Mouse (Mus musculus) MEL (cell line): ENCODE results near the gene Pyy. TPM values are rescaled to one million over a fixed set of nuclear protein-coding genes. Genes with fewer than 3 reads are reported as not detected.

Experiments used
- DNase-seq: peaks from one replicate; pipeline ENCODE4 v3.0.0; 2011; ENCODE audit warnings: low read depth, low spot score
- H3K27ac ChIP-seq: 2 replicates; pipeline ENCODE4 v1.5.1; 2012; ENCODE audit warnings: low read depth, mild to moderate bottlenecking, control low read depth, low read length, moderate library complexity; ENCODE audit not compliant: control insufficient read depth
- H3K27me3 ChIP-seq, 2 experiments: fragments of 150-350 bp in 1 of 2; sonication (generic) in 1 of 2; 2 replicates each; pipeline ENCODE4 v1.6.1; 2012; ENCODE audit warnings: low read length in 2 of 2, mild to moderate bottlenecking in 2 of 2, improper control_type of control experiment in 1 of 2, moderate library complexity in 1 of 2; ENCODE audit not compliant: insufficient read depth in 2 of 2, control insufficient read depth in 1 of 2
- H3K36me3 ChIP-seq, 2 experiments: 2 replicates each; pipeline ENCODE4 v1.6.1; 2012 to 2014; ENCODE audit warnings: low read length in 2 of 2, improper control_type of control experiment in 1 of 2, inconsistent platforms in 1 of 2, mild to moderate bottlenecking in 1 of 2; ENCODE audit not compliant: insufficient read depth in 2 of 2, control insufficient read depth in 1 of 2
- H3K4me1 ChIP-seq, 2 experiments: fragments of 150-350 bp in 1 of 2; sonication (generic) in 1 of 2; 2 replicates each; pipeline ENCODE4 v1.6.1; 2012; ENCODE audit warnings: low read length in 2 of 2, improper control_type of control experiment in 1 of 2, mild to moderate bottlenecking in 1 of 2; ENCODE audit not compliant: insufficient read depth in 2 of 2, control insufficient read depth in 1 of 2
- H3K4me3 ChIP-seq, 2 experiments: fragments of 150-350 bp in 1 of 2; sonication (generic) in 1 of 2; 2 replicates each; pipeline ENCODE4 v1.5.1; 2012; ENCODE audit warnings: low read depth in 2 of 2, low read length in 2 of 2, mild to moderate bottlenecking in 2 of 2, moderate library complexity in 2 of 2, control low read depth in 1 of 2, improper control_type of control experiment in 1 of 2; ENCODE audit not compliant: control insufficient read depth in 1 of 2, insufficient read depth in 1 of 2
- H3K79me2 ChIP-seq: 2 replicates; pipeline ENCODE4 v1.6.1; 2012; ENCODE audit warnings: mild to moderate bottlenecking, low read length, moderate library complexity; ENCODE audit not compliant: control insufficient read depth, poor library complexity, insufficient read depth
- H3K9ac ChIP-seq: 2 replicates; pipeline ENCODE4 v1.6.1; 2012; ENCODE audit warnings: low read depth, mild to moderate bottlenecking, control low read depth, low read length, moderate library complexity; ENCODE audit not compliant: control insufficient read depth, poor library complexity, severe bottlenecking
- H3K9me3 ChIP-seq: fragments of 150-350 bp; sonication (generic); replicated peaks from 2 replicates; pipeline ENCODE4 v1.6.1; 2012; ENCODE audit warnings: mild to moderate bottlenecking, low read length, improper control_type of control experiment, moderate library complexity; ENCODE audit not compliant: insufficient read depth
- BHLHE40 ChIP-seq: IDR thresholded peaks from 2 replicates; pipeline ENCODE4 v1.6.1; 2012; ENCODE audit warnings: low read depth, mild to moderate bottlenecking, inconsistent platforms, low read length, improper control_type of control experiment, borderline replicate concordance
- CHD2 ChIP-seq: IDR thresholded peaks from 2 replicates; pipeline ENCODE4 v1.6.1; 2011; ENCODE audit warnings: low read length, improper control_type of control experiment
- CTCF ChIP-seq, 3 experiments: IDR thresholded peaks in 2 of 3; conservative IDR thresholded peaks in 1 of 3; 2 replicates each; pipeline ENCODE4 v1.5.1; 2011 to 2012; ENCODE audit warnings: low read length in 3 of 3, low read depth in 2 of 3, mild to moderate bottlenecking in 2 of 3, improper control_type of control experiment in 1 of 3, inconsistent platforms in 1 of 3, mixed read lengths in 1 of 3, moderate library complexity in 1 of 3; ENCODE audit not compliant: control insufficient read depth in 1 of 3, insufficient read depth in 1 of 3, poor library complexity in 1 of 3, severe bottlenecking in 1 of 3
- E2F4 ChIP-seq: IDR thresholded peaks from 2 replicates; pipeline ENCODE4 v1.6.1; 2011; ENCODE audit warnings: low read depth, low read length, improper control_type of control experiment, borderline replicate concordance
- ELF1 ChIP-seq: IDR thresholded peaks from 2 replicates; pipeline ENCODE4 v1.6.1; 2014; ENCODE audit warnings: low read depth, mild to moderate bottlenecking, inconsistent platforms, low read length, improper control_type of control experiment, moderate library complexity
- EP300 ChIP-seq, 2 experiments: IDR thresholded peaks; 2 replicates each; pipeline ENCODE4 v1.6.1; 2011; ENCODE audit warnings: improper control_type of control experiment in 2 of 2, low read length in 2 of 2, low read depth in 1 of 2, mild to moderate bottlenecking in 1 of 2
- ETS1 ChIP-seq: IDR thresholded peaks from 2 replicates; pipeline ENCODE4 v1.6.1; 2012; ENCODE audit warnings: low read depth, mild to moderate bottlenecking, inconsistent platforms, low read length, improper control_type of control experiment, moderate library complexity
- MAFK ChIP-seq: IDR thresholded peaks from 2 replicates; pipeline ENCODE4 v1.6.1; 2011; ENCODE audit warnings: low read depth, mild to moderate bottlenecking, low read length, improper control_type of control experiment, borderline replicate concordance
- MAZ ChIP-seq: IDR thresholded peaks from 2 replicates; pipeline ENCODE4 v1.6.1; 2012; ENCODE audit warnings: low read depth, mild to moderate bottlenecking, inconsistent platforms, low read length, improper control_type of control experiment
- MEF2A ChIP-seq: IDR thresholded peaks from 2 replicates; pipeline ENCODE4 v1.6.1; 2014; ENCODE audit warnings: low read depth, mild to moderate bottlenecking, inconsistent platforms, low read length, improper control_type of control experiment; ENCODE audit not compliant: poor library complexity, insufficient replicate concordance, severe bottlenecking; ENCODE audit errors: extremely low read depth
- MYB ChIP-seq: IDR thresholded peaks from 2 replicates; pipeline ENCODE4 v1.6.1; 2011; ENCODE audit warnings: mild to moderate bottlenecking, low read depth, low read length, improper control_type of control experiment
- MYC ChIP-seq: IDR thresholded peaks from 2 replicates; pipeline ENCODE4 v1.6.1; 2011; ENCODE audit warnings: low read depth, mild to moderate bottlenecking, low read length, improper control_type of control experiment, moderate library complexity
- NRF1 ChIP-seq: IDR thresholded peaks from 2 replicates; pipeline ENCODE4 v1.6.1; 2014; ENCODE audit warnings: low read depth, mild to moderate bottlenecking, inconsistent platforms, low read length, improper control_type of control experiment, moderate library complexity; ENCODE audit not compliant: poor library complexity, insufficient read depth, severe bottlenecking
- POLR2AphosphoS5 ChIP-seq: IDR thresholded peaks from 2 replicates; pipeline ENCODE4 v1.6.1; 2012; ENCODE audit warnings: low read depth, borderline replicate concordance, mild to moderate bottlenecking, inconsistent platforms, low read length, moderate library complexity, mixed read lengths
- TBP ChIP-seq: IDR thresholded peaks from 2 replicates; pipeline ENCODE4 v1.8.0; 2011; ENCODE audit warnings: low read depth, low read length, improper control_type of control experiment
- TCF12 ChIP-seq: IDR thresholded peaks from 2 replicates; pipeline ENCODE4 v1.6.1; 2014; ENCODE audit warnings: low read depth, mild to moderate bottlenecking, inconsistent platforms, low read length, improper control_type of control experiment, moderate library complexity
- ZC3H11A ChIP-seq: IDR thresholded peaks from 2 replicates; pipeline ENCODE4 v1.6.1; 2012; ENCODE audit warnings: low read depth, mild to moderate bottlenecking, inconsistent platforms, low read length, improper control_type of control experiment
- ZMIZ1 ChIP-seq: IDR thresholded peaks from 2 replicates; pipeline ENCODE4 v1.6.1; 2012; ENCODE audit warnings: low read depth, mild to moderate bottlenecking, inconsistent platforms, low read length, improper control_type of control experiment, moderate library complexity
- polyA plus RNA-seq, 2 experiments: library from polyadenylated mRNA; stranded (reverse) in 1 of 2; unstranded in 1 of 2; fragments of >175 nt in 1 of 2; fragments of >200 nt in 1 of 2; gene quantifications; 2 replicates each; pipeline versions ENCODE4 v1.2.1 to v1.2.4; 2012; ENCODE audit warnings: low replicate concordance in 2 of 2, low read depth in 1 of 2; ENCODE audit not compliant: insufficient read length in 2 of 2, insufficient read depth in 1 of 2, missing spikeins in 1 of 2
- total RNA-seq: library from RNA; depleted of rRNA; stranded (reverse); fragments of 300-350 nt; gene quantifications from 2 replicates; pipeline ENCODE4 v1.2.3, GENCODE M21; 2012

The Pyy gene
- total and polyA plus RNA-seq, 3 experiments, result not detected

DNA sequence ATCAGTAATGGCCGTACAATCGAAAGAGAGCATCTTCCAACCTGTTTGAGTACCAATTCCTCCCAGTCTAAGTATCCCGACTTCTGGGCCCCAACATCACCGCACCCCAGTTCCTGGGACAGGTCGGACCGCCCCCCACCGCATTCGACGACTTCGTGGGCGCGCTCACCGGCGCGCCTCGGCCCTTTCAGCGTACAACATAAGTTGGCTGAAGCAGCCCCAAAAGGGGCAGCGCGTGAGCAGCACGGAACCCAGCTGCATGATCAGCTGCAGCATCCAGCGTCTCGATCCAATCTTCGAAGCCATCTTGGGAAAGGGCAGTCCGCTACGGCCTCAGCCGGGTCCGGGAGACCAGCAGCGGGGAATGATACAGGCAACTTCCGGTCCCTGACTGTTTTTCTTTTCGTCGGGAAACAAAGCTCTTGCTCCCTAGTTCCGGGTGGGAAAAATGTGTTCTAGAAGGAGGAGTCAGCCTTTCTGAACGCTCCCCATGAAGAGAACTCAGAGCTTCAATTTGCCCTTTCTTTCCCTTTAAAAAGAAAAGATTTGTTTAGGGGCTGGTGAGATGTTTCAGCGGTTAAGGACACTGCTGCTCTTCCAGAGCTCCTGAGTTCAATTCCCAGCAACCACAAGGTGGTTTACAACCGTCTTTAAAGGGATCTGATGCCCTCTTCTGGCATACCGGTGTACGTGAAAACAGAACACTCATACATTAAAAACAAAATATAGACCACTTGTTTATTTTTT is 48.6 kb upstream of the Pyy start, which contains the start of gene Tmem101 (continued):
- TF ChIP-seq TBP, result peak; percentile 94
- no peak for TF ChIP-seq POLR2AphosphoS5
- no peak for TF ChIP-seq MEF2A
- TF ChIP-seq, all 39 proteins: peak for 21

DNA sequence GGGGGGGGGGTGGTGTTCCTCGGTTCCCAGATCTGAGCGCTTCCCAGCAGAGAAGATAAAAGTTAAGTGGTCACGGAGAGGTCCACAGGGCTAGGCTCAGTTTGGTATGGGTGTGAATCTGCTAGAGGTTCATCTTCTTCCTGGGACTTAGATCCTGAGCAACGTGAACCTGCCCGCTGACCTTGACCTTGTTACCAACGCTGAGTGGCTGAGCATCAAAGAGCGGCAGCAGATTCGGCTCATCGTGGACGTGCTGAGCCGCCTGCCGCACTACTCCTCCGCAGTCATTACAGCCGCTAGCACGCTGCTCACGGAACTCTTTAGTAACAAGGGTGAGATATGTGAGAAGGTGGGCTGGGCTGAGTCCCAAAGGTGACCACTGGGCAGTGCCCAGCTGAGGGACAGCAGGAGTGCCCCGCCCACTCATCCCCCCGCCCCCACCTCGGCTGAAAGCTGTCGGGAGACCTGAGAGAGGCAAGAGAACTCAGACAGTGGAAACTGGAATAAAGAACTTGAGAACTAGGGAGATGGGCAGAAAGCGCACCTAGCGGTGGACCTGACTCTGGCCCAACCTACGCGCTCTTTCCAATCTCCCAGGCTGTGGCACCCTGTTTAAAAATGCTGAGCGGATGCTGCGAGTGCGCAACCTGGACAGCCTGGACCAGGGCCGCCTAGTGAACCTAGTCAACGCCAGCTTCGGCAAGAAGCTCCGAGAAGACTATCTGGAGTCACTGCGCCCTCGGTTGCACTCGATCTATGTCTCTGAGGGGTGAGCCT is 39.8 kb upstream of the Pyy start:
- Histone ChIP-seq H3K27ac (no peak overlapping the region), H3K36me3 (0 out of 4 replicates have a peak, but pooled peaks cover 0 to 2% of the 10 kb centered on the region in 2 experiments), H3K4me3 (no peak overlapping the region), H3K9me3 (no peaks in the 10 kb centered on the region), H3K4me1 (peaks cover 0 to 13% of the 10 kb centered on the region in 2 experiments; a peak in 2 of 4 replicates), H3K79me2 (no peaks in the 10 kb centered on the region), H3K9ac (no peak overlapping the region), H3K27me3 (no peaks in the 10 kb centered on the region)
- TF ChIP-seq EP300 (IDR thresholded peaks at IDR 0.05; ENCODE audit: low read depth in 1 of 2, low read length in 2 of 2) (no peak), MAFK (no peak), BHLHE40 (no peak), CHD2 (no peak), ZC3H11A (no peak), CTCF (IDR thresholded peaks at IDR 0.05 in 2 of 3, conservative IDR thresholded peaks at IDR 0.05 in 1 of 3; ENCODE audit: control insufficient read depth in 1 of 3, insufficient read depth in 1 of 3, low read depth in 2 of 3, low read length in 3 of 3, poor library complexity in 1 of 3, severe bottlenecking in 1 of 3) (no peak), NRF1 (no peak), ZMIZ1 (no peak), MAZ (no peak), MYC (no peak), ELF1 (no peak), E2F4 (no peak), MYB (no peak), ETS1 (no peak), TCF12 (no peak)
- no peak for DNase-seq
